Mouse (Mus musculus): ENCODE data around the gene Tcf7l2.

DNA sequence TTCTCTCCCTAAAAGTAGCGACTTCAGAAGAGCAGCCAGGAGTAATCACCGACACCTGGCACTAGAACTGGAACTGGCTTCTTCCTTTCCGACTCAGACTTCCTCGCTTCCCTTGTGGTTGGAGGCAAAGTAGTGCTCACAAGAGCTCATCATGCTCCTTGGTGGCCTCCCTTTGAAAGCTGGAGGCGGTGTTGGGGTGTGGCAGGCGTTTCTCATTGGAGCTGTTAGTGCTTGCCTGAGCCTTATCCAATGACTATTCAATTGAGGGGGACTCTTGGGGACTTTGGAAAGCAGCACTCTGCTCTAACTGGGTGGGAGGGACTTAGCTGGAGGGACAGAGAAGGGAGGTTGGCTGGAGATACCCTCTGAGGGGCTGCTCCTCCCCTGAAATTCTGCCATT lies 9.1 kb upstream of the Tcf7l2 start:
- no peak for TF ChIP-seq POLR2A (IDR thresholded peaks at IDR 0.05; ENCODE audit: low read depth, low read length)
- no peak for TF ChIP-seq CTCF (IDR thresholded peaks at IDR 0.05; ENCODE audit: extremely low read depth, insufficient read length, insufficient replicate concordance, low read depth, low read length)
